Mouse (Mus musculus) urinary bladder, adult 18-20 months (tissue): Measurements from ENCODE around the gene Crip1.

Experiments
- DNase-seq, 2 experiments: peaks; one replicate each; pipeline ENCODE4 v3.0.0; 2022; ENCODE audit warnings: low spot score in 2 of 2, mixed read lengths in 2 of 2

Gene Crip1

DNA sequence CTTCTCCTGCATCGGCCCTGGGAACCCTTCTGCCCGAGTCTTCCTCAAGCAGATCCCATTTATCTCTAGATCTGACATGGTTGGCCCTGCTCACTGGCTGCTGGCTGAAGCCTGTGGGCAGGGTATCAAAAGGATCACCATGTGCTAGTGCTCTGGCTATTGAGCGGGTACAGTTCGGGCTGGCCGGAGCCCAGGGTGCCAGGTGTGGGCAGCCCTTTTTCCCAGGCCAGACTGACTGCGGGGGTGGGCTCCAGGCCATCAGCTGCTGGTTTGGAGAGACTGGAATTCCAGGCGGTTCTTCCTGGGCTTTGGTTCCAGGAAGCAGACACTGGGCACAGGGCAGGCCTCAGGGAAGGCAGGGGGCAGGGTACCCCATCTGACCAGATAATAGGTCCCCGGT, 1.4 kb downstream of the Crip1 start:
- no peak for DNase-seq

DNA sequence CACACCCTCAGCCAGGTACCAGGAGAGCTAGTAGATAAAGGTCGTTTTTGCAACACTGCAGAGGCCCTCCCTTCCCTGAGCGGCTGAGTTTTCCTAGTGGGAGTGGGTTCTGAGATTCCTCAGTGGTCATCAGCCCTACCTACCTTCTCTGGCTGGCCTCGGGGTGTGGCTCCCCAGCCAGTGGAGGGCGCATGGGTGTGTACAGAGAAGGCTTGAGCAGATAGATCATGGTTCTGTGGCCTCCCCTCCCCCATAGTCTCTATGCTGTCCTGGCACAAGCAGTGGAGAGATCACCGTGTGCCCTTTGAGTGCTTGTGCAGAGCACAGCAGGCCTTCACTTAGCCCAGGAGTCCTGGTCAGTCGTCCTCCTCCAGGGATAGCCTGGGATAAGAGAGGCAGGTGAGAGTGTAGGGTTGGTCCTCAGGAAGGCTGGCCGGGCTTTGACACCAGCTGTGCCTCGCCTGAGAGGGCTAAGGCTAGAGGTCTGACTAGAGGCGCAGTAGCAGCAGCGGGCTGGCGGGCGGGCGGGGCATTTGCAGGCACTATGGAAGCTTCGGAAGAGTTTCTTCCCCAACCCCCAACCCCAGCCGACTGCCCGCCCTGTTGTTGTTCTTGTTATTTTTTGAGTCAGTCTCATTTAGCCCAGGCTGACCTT, 2.4 kb downstream of the Crip1 start:
- DNase-seq = peak in 1 of 2 experiments; percentile 40

DNA sequence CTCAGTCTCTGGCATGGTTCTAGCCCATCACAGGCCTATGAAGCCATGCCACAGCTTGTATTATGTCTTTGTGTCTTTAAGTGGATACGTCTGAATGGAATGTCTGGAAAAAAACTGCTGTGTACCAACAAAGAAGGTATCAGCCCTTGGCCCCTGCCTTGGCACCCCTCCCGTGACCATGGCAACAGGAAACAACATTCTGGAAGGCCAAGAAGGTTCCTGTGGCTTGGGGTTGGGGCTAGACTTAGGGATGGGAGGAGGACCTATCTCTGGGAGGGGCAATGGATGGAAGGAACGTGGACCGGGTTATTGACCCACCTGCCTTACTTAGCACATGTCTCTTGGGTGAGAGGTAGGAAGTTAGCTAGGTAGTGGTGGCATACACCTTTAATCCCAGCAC, 3.2 kb downstream of the Crip1 start:
- DNase-seq = no peak

DNA sequence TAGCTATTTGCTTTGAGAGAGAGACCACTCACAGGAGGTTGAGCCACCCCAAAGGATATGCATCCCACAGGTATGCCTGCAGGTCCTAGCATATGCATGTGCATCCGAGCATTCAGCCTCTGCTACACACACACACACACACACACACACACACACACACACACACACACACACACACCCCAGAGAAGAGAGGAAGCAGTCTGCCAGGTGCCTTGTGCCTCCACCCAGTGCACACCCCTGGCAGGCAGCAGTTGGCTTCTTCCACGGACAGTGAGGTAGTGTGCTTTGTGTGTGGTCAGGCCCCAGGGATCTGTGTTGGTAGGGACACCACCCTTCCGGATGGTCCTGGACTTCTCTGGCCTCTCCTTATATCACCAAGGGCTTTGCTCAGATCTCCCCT, 3.8 kb downstream of the Crip1 start:
- no peak for DNase-seq

DNA sequence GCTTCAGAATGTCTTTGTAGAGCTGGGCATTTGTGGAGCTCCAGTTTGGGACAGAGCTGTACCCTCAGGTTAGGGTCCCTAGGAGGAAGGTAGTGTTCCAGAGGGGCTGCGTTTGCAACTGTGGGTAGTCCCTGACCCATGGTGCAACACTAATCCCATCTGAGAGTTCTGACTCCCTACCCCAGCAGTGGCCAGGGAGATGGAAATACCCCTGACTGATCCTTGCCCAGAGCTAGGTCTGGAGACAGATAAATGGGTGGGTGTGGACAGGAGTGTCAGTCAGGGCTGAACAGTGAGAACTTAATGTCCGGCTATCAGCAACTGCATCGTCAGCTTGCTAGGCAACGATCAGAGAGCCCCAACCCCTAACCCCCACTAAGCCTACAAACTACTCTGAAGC, 4.5 kb downstream of the Crip1 start:
- no peak for DNase-seq

DNA sequence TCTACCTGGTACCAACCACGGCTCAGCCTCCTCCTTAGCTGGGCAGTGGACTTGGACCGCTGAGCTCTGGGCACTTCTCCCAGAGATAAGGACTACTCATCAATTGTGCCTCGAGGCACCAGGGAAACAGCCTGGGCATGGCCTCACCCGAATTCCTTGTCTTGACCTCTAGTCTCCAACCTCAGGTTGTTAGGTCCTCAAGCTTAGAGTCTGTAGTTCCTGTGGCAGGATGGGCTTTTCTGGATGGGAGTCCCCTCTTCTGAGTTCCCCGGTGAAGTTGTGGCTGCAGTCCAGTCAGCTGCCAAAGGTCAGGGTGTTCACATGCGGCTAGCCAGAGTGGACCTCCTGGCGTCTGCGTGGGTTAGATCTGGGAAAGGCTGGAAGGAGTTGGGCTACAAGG, 4.9 kb downstream of the Crip1 start:
- DNase-seq = no peak

DNA sequence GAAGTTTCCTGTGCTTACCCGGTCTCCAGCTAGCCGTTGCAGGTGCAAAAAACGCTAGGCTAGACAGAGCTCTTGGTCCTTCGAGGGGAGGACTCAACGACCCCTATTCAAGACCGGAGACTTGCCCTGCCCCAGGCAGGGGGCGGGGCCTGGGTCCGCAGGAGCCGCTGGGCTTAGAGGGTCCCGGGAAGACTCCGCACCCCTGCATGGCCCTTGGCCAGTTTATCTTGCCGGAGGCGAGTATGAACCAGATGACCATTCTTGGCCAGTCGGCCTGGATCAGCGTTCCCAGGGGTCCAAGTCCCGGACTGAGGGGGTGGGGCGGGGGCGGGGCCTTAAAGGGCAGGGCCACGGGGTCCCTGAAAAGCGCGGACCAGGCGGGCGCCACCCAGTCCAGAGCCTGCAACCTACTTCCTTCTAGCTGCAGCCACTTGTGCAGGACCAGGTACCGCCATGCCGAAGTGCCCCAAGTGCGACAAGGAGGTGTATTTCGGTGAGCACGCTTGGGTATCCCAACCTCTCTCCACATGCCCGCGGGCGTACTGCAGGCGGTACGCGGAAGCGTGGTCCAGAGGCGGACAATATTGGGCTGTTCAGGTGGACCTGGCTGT, 5.7 kb downstream of the Crip1 start:
- peak in 1 of 2 experiments; percentile 55 for DNase-seq

DNA sequence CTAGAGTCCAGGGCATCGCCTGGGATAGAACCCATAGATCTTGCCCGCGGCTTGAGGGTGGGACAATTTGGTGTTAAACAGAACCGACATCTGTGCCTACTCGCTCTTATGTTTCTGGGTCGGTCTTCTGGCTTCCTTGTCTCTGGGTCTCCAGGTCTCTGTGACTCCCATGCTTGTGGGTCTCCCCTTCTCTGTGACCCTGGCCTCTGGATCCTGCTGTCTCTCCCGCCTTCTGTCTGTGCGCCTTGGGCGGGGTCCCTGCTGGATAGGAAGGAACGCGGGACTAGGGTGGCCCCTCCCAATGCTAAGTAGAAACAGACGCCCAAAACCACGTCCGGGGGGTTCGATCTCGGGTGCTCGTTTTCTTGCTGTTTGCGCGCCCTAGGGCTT, 6.2 kb downstream of the Crip1 start:
- no peak for DNase-seq

DNA sequence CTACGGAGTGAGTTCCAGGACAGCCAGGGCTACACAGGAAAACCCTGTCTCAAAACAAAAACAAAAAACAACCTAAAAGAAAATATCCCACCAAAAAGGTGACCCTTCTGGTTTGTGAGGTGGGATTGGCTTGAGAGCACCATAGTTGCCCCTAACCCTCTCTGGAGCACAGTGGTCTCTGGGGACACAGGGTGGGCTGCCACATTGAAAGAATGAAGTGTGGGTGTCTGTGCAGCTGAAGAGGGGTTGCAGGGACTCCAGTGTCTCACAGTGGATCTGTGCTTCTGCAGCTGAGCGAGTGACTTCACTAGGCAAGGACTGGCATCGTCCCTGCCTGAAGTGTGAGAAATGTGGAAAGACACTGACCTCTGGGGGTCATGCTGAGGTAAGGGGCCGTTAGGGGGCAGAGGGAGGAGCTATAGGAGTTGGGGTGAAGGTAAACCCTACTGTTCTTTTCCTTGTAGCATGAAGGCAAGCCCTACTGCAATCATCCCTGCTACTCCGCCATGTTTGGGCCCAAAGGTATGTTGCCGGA, 6.9 kb downstream of the Crip1 start:
- no peak for DNase-seq

DNA sequence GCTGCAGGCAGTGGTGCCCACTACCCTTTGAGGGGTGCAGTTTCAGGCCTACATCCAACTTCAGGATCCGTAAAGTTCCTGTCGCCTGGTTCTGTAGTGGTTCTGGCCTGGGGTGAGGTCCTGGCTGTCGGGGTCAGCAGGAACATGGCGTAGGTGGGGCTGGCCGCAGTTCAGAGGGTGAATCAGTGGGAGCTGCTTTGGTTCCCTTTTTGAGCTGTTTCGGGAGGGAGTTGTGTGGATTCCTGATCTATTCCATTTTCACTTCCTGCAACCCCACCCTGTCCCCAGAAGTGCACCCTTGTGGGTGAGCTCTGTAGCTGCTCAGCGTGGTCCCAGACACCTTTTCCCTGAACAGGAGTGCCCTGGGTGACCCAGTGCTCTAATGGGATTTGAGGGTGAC, 7.9 kb downstream of the Crip1 start:
- no peak for DNase-seq

DNA sequence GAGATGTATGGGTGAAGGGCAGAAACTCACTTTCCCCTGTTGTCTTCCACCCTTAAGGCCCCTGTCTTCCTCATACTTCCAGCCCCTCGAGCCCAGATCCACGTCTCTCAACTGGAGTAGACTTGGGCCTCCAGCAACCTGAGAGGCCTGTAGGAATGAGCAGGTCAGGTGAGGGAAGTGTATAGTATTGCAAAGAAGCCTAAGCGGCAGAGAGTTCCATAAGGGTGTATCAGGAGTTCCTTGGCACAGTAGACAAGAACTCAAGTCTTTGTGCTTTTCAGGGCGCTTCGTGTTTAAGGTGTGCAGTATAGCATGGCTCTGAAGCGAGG, 8.6 kb downstream of the Crip1 start:
- no peak for DNase-seq

DNA sequence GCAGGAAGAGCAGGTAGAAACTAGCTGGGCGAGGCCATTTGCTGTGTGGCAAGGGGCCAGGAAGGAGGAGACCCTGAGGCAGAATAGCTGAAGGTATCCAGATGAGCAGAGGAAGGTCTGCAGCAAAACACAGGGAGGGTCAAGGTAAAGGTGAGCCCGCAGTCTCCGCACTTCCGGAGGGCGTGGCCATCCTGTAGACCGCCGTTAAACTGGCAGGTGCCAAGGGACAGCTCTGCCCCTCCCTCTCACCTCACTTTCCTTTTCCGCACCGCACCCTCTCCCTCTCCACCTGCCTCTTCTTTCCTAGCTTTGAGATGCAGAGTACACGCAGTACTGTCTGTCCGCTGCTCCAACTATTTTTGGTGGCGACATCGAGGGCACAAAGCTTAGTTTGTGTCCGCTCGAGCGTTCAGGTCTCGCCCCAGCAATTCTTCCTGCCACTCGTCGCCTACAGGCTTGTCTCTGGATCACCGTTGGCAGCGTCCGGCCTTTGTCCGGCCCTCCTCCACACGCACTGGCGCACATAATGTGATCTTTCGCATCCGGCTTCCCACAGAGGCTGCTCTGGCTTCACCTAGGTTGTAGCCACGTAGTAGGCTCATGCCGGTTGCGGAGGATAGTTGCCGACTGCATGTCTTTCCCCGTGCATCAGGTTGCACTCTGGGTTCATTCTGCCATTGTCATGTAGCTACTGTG, 9.1 kb downstream of the Crip1 start:
- peak in 1 of 2 experiments; percentile 59 for DNase-seq

DNA sequence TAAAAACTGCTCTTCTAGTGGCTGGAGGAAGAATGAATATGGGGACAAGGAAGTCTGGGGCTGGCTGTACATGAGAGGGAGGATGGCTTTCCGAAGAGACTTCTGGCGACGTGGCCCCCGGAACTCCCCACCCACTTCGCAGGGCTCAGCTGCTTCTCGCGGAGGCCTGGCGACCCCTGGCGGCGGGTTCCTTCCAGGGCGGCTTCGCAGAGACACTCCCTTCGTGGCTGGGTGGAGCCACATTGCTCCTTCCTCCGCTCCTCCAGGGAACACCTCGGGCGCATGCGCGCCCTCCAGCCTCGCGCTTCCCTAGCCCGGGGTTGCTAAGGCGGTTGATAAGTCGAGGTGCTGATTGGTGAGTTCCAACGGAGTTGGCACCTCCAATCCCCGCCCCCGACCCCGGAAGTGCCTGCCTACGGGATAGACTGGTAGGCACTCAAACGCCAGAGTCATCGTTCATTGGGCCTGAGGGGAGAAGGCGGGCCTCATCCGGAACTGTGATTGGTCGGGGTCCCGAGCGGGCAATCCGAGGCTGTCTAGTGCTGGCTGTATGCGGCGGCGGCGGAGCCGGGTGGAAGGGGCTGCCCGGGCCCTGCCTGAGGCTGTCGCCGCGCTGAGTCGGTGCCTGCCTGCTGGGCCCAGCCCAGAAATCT, 9.9 kb downstream of the Crip1 start, which contains the start of gene Tedc1:
TSS of gene Tedc1 (plus strand) at position 535 of the 653 bp plus-strand sequence.
- peak; percentile 96 to 99 for DNase-seq

DNA sequence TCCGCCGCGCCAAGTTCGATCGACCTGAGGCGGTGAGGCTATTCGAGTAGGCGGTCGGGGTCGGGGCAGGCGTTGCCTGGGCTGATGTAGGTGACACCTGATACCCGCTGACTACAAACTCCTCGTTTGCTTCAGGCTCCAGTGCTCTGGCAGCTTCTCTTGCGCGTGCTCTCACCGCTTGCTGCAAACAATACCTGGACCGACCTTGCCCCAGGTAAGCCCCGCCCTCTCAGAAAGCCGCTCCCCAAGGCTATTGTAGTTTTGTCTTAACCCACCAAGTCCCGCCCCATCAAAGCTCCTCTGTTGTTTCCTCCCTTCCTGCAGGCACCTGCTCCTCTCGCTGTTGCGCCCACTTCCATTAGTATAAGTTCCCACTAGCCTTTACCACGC, 10.4 kb downstream of the Crip1 start:
- no peak for DNase-seq

DNA sequence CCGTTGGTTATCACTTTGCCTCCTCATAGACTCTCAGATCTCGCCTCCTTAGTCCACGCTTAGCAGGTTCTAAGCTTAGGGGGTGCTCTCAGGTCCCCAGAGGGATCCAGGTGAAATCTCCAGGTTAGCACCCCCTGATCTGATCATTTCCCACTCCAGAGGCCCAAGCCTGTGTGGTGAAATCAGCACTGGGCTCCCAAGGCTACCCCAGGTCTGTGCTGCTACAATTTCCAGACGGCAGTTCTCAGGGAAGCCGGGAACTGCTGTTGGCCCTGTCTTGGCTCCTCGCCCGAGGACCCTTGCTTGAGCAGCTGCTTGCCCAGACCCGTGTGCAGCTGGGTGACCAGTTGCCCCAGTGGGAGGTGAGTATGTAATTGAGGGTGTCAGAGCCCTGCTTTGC, 10.9 kb downstream of the Crip1 start:
- no peak for DNase-seq

DNA sequence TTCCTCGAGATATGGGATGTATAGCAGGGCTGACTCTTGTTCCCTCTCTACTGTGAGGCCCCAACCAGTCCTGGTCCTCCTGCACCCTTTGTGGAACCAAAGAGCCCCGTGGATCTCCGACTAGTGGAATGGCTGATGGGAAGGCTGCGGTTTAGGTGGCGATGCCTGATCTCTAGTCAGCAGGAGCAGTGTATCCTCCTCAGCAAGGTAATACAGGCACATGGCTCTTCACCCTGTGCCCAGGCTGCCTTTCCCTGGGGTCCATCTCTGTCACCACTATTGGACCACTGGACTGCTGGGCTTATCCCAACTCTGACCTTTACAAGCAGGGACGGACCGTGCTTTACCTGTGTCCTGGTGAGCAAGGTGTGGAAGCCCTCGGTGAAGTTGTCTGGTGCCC, 11.4 kb downstream of the Crip1 start:
- DNase-seq = no peak

DNA sequence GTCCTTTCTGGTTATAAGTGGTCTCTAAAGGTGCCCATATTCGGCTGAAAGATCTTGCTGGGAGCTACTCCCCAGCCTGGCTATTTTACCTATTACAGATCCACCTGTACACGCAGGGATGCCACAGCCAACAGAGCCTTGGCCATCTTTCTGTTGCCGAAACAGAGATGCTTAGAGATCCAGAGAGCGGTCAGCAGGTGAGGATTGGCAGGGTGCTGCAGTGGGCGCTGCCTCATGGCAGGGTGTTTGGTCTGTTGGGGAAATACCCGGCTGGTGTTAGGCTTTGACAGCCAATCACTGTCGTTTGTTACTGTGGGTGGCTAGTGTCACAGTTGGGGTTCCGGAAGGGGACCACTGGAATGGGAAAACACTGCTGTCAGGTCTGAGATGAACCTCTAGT, 11.9 kb downstream of the Crip1 start:
- no peak for DNase-seq

DNA sequence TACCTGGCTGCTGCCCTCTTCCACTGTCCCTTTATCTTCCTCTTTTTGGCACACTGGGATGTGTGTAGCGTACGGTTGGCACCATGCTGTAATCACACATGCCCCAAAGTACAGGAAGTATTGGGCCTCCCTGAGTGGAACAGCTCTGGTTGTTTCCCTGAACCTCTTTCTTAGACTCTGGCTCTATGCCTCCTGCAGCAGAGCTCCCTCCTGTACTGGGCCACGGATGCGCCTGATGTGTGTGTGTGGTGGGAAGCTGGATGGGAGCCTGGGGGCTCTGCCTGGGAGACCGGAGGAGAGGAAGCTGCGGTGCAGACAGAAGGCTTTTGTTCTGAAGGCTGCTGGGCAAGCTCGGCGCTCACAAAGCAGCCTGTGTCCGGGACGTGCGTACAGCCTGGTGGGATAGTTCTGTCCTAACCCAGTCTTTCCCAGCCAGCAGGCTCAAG, 17.5 kb downstream of the Crip1 start:
- DNase-seq = no peak

DNA sequence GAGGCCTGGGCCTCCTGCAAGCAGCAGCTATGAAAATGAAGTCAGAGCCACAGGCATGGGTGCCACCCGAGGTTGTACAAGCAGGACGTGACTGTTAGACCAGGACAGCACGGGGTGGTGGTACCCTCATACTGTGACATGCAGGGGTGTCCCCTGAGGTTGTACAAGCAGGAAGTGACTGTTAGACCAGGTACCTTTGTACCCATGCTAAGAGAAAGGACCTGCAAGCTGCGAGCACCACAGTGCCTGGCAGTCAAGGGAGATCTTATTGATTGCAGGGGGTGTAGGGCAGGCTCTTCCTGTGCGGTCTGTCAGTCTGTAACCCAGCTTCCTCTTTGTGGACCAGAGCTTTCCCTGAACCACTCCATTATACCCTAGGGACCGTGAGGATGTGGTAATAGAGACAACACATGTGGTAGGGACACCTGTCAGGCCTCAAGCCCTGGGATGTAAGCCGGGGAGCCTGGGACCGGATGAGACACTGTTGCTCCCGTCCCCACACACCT, 22.0 kb downstream of the Crip1 start:
- DNase-seq = no peak

DNA sequence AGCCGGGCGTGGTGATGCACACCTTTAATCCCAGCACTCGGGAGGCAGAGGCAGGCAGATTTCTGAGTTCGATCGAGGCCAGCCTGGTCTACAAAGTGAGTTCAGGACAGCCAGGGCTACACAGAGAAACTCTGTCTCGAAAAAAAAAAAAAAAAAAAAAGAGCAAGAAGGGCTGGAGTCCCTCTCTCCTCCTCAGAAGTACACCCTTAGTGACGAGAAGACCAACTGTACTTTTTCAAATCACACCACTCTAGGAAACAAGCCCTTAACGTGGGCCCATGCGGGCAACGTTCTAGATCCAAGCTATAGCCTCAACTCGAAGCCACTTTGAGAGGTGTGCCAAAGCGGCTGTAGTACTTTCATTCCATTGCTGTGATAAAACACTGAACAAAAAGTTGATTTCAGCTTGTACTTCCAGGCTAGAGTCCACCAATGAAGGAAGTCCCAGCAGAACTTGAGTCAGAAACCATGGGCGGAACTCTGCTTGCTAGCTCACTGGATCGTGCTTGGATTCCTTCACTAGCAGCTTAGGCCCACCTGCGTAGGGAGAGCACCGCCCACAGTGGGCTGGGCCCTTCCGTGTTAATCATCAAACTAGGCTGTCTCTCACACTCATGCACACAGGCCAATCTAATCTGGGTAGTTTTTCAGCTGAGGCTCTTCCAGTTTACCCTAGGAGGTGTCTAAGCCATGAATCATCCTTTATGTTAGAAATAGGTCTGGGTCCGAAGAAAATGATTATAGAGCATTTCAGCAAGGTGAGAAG, 31.0 kb downstream of the Crip1 start:
- DNase-seq = no peak

DNA sequence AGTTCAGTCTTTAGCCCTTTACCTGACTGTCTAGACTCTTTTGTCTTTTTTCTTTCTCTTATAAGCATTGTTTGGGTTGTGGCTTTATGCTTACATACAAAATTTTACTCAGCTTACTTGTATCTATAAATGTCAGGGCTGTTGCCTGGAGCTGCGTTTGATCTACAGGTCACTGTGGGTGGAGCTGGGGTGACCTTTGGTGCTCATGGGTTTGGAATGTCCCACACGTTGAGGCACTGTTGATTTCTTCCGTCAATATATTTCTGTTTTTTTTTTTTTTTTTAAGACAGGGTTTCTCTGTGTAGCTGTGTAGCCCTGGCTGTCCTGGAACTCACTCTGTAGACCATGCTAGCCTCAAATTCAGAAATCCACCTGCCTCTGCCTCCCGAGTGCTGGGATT, 34.9 kb downstream of the Crip1 start:
- no peak for DNase-seq

DNA sequence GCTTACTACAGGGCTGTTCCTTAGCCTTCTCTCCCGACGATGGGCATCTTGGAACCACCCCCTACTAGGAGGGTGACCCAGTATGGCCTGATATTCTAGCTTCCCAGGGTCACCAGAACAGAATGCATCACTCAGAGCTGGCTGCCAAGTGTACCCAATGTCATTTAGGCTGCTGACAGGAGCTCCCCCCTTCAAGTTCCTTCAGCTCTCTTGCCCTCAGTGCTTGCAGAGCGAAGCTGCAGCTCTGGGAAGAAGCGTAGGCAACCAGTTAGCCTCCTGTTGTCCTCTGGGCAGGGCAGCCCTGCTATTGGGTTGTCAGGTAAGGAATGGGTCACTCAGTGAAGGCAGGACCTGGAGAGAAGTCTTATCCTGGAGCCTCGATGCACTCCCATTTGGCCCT, 38.8 kb downstream of the Crip1 start:
- no peak for DNase-seq
